Mouse (Mus musculus) small intestine, adult 2 months (tissue): ENCODE results near the gene Mst1r.

ENCODE experiments used
- CTCF ChIP-seq: fragments of 200-500 bp; IDR thresholded peaks from 2 replicates; pipeline ENCODE4 v1.5.1; 2012; ENCODE audit warnings: low read depth, mild to moderate bottlenecking, control low read depth, inconsistent platforms, low read length, moderate library complexity, mixed read lengths; ENCODE audit not compliant: insufficient replicate concordance, insufficient read length; ENCODE audit errors: extremely low read depth
- POLR2A ChIP-seq: fragments of 200-500 bp; IDR thresholded peaks from 2 replicates; pipeline ENCODE4 v1.6.1; 2012; ENCODE audit warnings: low read depth, mild to moderate bottlenecking, control low read depth, inconsistent platforms, low read length, moderate library complexity

- TF ChIP-seq CTCF (no peak), POLR2A (no peak)
Observed at GRCm38 (mm10) chr9:107949184-107949921, 42.7 kb downstream of the Mst1r start.
